Comparison of ENCODE assay signal across 7 mouse cellular contexts in genomic region chr12:84996083-84996496, GRCm38 (mm10). TPM values are rescaled to one million over a fixed set of nuclear protein-coding genes. Genes with fewer than 3 reads are reported as not detected.
DNase-seq lines count a peak whose midpoint lies in the region; ATAC-seq and TF ChIP-seq lines count a peak whose summit lies in the region.

TSS of gene Ylpm1 (plus strand) at chr12:84996321.

- H3K27me3 ChIP-seq in embryonic facial prominence, embryonic 10.5 days (replicated peaks; ENCODE audit: low read depth, poor library complexity, severe bottlenecking) = no peaks in the 10 kb centered on the region
- H3K27me3 ChIP-seq in intestine, postnatal 0 days (replicated peaks; ENCODE audit: control insufficient read depth, insufficient read depth, low read length) = no peaks in the 10 kb centered on the region
- H3K27me3 ChIP-seq in midbrain, embryonic 12.5 days = no peaks in the 10 kb centered on the region
- H3K27me3 ChIP-seq in small intestine, adult 2 months (ENCODE audit: control insufficient read depth, insufficient read depth, low read length) = no peaks in the 10 kb centered on the region

- no peaks in the 10 kb centered on the region for H3K9me3 ChIP-seq in embryonic facial prominence, embryonic 10.5 days
- H3K9me3 ChIP-seq in intestine, postnatal 0 days (ENCODE audit: control insufficient read depth) = no peaks in the 10 kb centered on the region
- no peaks in the 10 kb centered on the region for H3K9me3 ChIP-seq in midbrain, embryonic 12.5 days

- peak within 1 kb of the TSS; percentile 100 for H3K4me3 ChIP-seq in embryonic facial prominence, embryonic 10.5 days
- H3K4me3 ChIP-seq in intestine, postnatal 0 days (ENCODE audit: low read depth, low read length) = peak within 1 kb of the TSS; percentile 77
- peak within 1 kb of the TSS; percentile 87 for H3K4me3 ChIP-seq in midbrain, embryonic 12.5 days
- peak within 1 kb of the TSS; percentile 88 for H3K4me3 ChIP-seq in small intestine, adult 2 months (ENCODE audit: low read depth, low read length)

- H3K36me3 ChIP-seq in embryonic facial prominence, embryonic 10.5 days (replicated peaks) = peaks cover 27% of the 10 kb centered on the region
- no peaks in the 10 kb centered on the region for H3K36me3 ChIP-seq in intestine, postnatal 0 days (ENCODE audit: control insufficient read depth, insufficient read depth)
- H3K36me3 ChIP-seq in midbrain, embryonic 12.5 days = no peaks in the 10 kb centered on the region
- H3K36me3 ChIP-seq in small intestine, adult 2 months (ENCODE audit: control insufficient read depth, insufficient read depth, low read length) = no peaks in the 10 kb centered on the region

- peak; percentile 76 for TF ChIP-seq POLR2A in small intestine, adult 2 months (IDR thresholded peaks at IDR 0.05; ENCODE audit: low read depth, low read length)

- DNase-seq in adrenal gland, postnatal 10 days = peak; percentile 97
- DNase-seq in embryonic facial prominence, embryonic 10.5 days (ENCODE audit: low spot score) = peak; percentile 96
- peak; percentile 83 for DNase-seq in gonadal fat pad, adult 2 months (ENCODE audit: low read depth)
- peak; percentile 98 for DNase-seq in left cerebral cortex, postnatal 4 days

- peak; percentile 82 for TF ChIP-seq CTCF in intestine, postnatal 0 days (IDR thresholded peaks at IDR 0.05; ENCODE audit: low read depth)
- peak; percentile 50 for TF ChIP-seq CTCF in small intestine, adult 2 months (IDR thresholded peaks at IDR 0.05; ENCODE audit: extremely low read depth, insufficient read length, insufficient replicate concordance, low read depth, low read length)

- WGBS in embryonic facial prominence, embryonic 10.5 days = under 1% methylated on average over 45 of the region's 45 CpGs
- under 1% methylated on average over 45 of the region's 45 CpGs for WGBS in intestine, postnatal 0 days
- under 1% methylated on average over 45 of the region's 45 CpGs for WGBS in midbrain, embryonic 12.5 days
- WGBS in small intestine, adult 2 months = under 1% methylated on average over 45 of the region's 45 CpGs

- H3K4me2 ChIP-seq in intestine, postnatal 0 days (replicated peaks; ENCODE audit: low read depth) = peak within 1 kb of the TSS; percentile 93
- H3K4me2 ChIP-seq in midbrain, embryonic 12.5 days (replicated peaks) = peak within 1 kb of the TSS; percentile 97

- peak; percentile 99 for ATAC-seq in intestine, postnatal 0 days
- ATAC-seq in midbrain, embryonic 12.5 days (ENCODE audit: low FRiP score, low read depth) = peak; percentile 97

- peaks cover 22% of the 10 kb centered on the region for H3K4me1 ChIP-seq in embryonic facial prominence, embryonic 10.5 days
- 0 out of 2 replicates have a peak, but pooled peaks cover 15% of the 10 kb centered on the region for H3K4me1 ChIP-seq in intestine, postnatal 0 days (replicated peaks; ENCODE audit: control insufficient read depth, insufficient read depth, low read length)
- H3K4me1 ChIP-seq in midbrain, embryonic 12.5 days = peaks cover 22% of the 10 kb centered on the region
- H3K4me1 ChIP-seq in small intestine, adult 2 months (ENCODE audit: control insufficient read depth, insufficient read depth, insufficient read length, low read length) = peaks cover 10% of the 10 kb centered on the region

- intact Hi-C loops in left cerebral cortex, postnatal 4 days (cut with DNase I) = no loop called here

- peak within 1 kb of the TSS; percentile 83 for H3K9ac ChIP-seq in intestine, postnatal 0 days (ENCODE audit: low read depth, low read length)
- H3K9ac ChIP-seq in midbrain, embryonic 12.5 days (replicated peaks) = peak within 1 kb of the TSS; percentile 94

- peak within 1 kb of the TSS; percentile 96 for H3K27ac ChIP-seq in embryonic facial prominence, embryonic 10.5 days (replicated peaks)
- H3K27ac ChIP-seq in intestine, postnatal 0 days (ENCODE audit: low read depth, low read length) = peak within 1 kb of the TSS; percentile 52
- H3K27ac ChIP-seq in midbrain, embryonic 12.5 days (replicated peaks) = peak within 1 kb of the TSS; percentile 83
- peak within 1 kb of the TSS; percentile 25; the same call in 1 of the 2 replicates for H3K27ac ChIP-seq in small intestine, adult 2 months (ENCODE audit: insufficient read depth, low read depth, low read length)

RNA-seq across cellular contexts. Expression of gene Ylpm1, which starts in this region (rescaled TPM):
- total RNA-seq in adrenal gland, postnatal 10 days (2021) = 10 to 100 TPM; 35.3 to 58.0 TPM
- polyA plus RNA-seq in embryonic facial prominence, embryonic 10.5 days (2016; fragmentation: Nextera tagmentation; extraction: Ambion mirVana) = 36.5 and 37.9 TPM in 2 replicates
- polyA plus RNA-seq in gonadal fat pad, adult 2 months (2012; rRNA removed) = 9.3 and 18.3 TPM in 2 replicates
- polyA plus RNA-seq in intestine, postnatal 0 days (2015; fragmentation: Nextera tagmentation; extraction: Ambion mirVana) = 12.4 and 12.8 TPM in 2 replicates
- total RNA-seq in left cerebral cortex, postnatal 4 days (2021) = 100 to 1,000 TPM; 143 to 145 TPM
- polyA plus RNA-seq in midbrain, embryonic 12.5 days (2016; fragmentation: Nextera tagmentation; extraction: Ambion mirVana) = 43.7 and 44.6 TPM in 2 replicates
- polyA plus RNA-seq in small intestine, adult 2 months (2012; rRNA removed) = 7.3 and 11.9 TPM in 2 replicates

Comparison
In these comparisons a context has a peak if more than half of its experiments do, and no peak if none do; other contexts are left out.
1. Peak in every context shown above with its lines: DNase-seq, ATAC-seq, H3K4me3 ChIP-seq and H3K27ac ChIP-seq.
2. H3K27ac ChIP-seq: peak in every context shown above with its lines; median percentile 96 in embryonic facial prominence, embryonic 10.5 days; 83 in midbrain, embryonic 12.5 days; 52 in intestine, postnatal 0 days; 25 in small intestine, adult 2 months.